Mouse (Mus musculus) small intestine, adult 2 months (tissue): Measurements from ENCODE around the gene Slc35d2.

Experiments
- CTCF ChIP-seq: fragments of 200-500 bp; IDR thresholded peaks from 2 replicates; pipeline ENCODE4 v1.5.1; 2012; ENCODE audit warnings: low read depth, mild to moderate bottlenecking, control low read depth, inconsistent platforms, low read length, moderate library complexity, mixed read lengths; ENCODE audit not compliant: insufficient replicate concordance, insufficient read length; ENCODE audit errors: extremely low read depth
- POLR2A ChIP-seq: fragments of 200-500 bp; IDR thresholded peaks from 2 replicates; pipeline ENCODE4 v1.6.1; 2012; ENCODE audit warnings: low read depth, mild to moderate bottlenecking, control low read depth, inconsistent platforms, low read length, moderate library complexity

DNA sequence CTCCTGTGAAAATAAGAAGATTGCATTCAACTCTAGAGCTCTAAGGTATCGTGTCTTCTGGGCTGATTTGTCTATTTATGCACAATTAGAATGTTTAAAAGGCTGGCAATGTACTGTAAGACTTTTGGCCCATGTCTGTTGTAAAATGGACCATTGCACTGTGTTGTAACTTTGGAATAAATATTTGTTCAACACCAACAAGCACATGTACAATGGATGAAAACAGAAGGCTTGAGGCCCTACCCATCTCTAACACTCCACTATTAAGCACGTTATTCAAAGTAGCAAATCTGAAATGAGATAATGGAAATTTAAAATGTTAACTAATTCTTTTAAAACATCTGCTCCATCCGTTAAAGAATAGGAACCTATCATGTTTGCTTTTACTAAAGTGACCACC is 22.1 kb downstream of the Slc35d2 start:
- TF ChIP-seq CTCF, result no peak
- no peak for TF ChIP-seq POLR2A
